Mouse (Mus musculus): Measurements from ENCODE around the gene Gm21719.
"Not testable (repeated sequence)": the region's sequence is repeated elsewhere in the genome, so short reads cannot be mapped to it uniquely, and the experiment has no call there.

Gm21719 gene

GRCm38 (mm10) chrY:6682772-6683171 lies at the start of gene Gm21719:
Gm21719 (minus strand) TSS chrY:6682872.
- DNase-seq = not testable (repeated sequence)
